Comparison of ENCODE assay signal across 24 mouse cellular contexts in the genomic region with DNA sequence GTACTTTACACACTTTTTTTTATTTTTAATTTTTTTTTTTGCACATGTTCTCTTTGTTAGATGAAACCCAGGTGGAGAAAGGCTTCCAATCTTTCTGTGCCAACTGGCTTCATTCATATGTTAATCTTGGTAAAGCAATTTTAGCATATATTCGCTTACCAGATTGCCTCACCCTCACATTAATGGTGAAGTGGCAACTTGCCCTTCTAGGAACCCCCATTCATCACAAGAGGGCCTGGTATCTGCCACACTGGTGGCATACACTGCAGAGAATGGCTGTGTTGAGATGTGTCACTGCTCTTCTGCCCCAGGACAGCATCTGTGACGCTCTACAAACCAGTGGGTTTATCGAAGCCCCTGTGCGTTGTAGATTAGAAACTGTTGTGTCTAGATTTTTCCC.
"Had no signal": no experiment of that assay in that cellular context is flagged by ENCODE, and none has a peak within 500 bp of the region (broad histone marks: within the 10 kb centered on the region; RNA-seq: fewer than 3 reads in every experiment).

No protein-coding gene starts in this region.

- H3K36me3 ChIP-seq: limb, embryonic 15.5 days; midbrain, embryonic 10.5 days; midbrain, embryonic 13.5 days had no signal

- H3K27me3 ChIP-seq: limb, embryonic 12.5 days; limb, embryonic 15.5 days; midbrain, embryonic 13.5 days had no signal

- H3K4me3 ChIP-seq: limb, embryonic 12.5 days; limb, embryonic 15.5 days; megakaryocyte, embryonic 14.5 days; midbrain, embryonic 10.5 days; midbrain, embryonic 13.5 days; myocyte had no signal

- H3K4me1 ChIP-seq: megakaryocyte, embryonic 14.5 days; midbrain, embryonic 10.5 days had no signal

- H3K27ac ChIP-seq: limb, embryonic 12.5 days; limb, embryonic 15.5 days; liver, embryonic 14.5 days; macrophage; midbrain, embryonic 10.5 days; midbrain, embryonic 13.5 days; stomach, postnatal 0 days had no signal

- H3K4me2 ChIP-seq: limb, embryonic 12.5 days; limb, embryonic 15.5 days; liver, embryonic 11.5 days; lung, embryonic 14.5 days; midbrain, embryonic 13.5 days had no signal

- H3K9me3 ChIP-seq: limb, embryonic 12.5 days; limb, embryonic 15.5 days; megakaryocyte, embryonic 14.5 days; midbrain, embryonic 10.5 days; midbrain, embryonic 13.5 days had no signal

- H3K9ac ChIP-seq: limb, embryonic 12.5 days; limb, embryonic 15.5 days; liver, embryonic 14.5 days; liver, postnatal 0 days; lung, embryonic 14.5 days; midbrain, embryonic 13.5 days had no signal

- DNase-seq: kidney, adult 9 months; kidney, postnatal 14 days; kidney, postnatal 4 days; left cerebral cortex, postnatal 4 days; liver, postnatal 0 days; lung, embryonic 14.5 days; right cerebral cortex, adult 18-20 months; right cerebral cortex, postnatal 14 days; right cerebral cortex, postnatal 4 days; thymus, adult 2 months; thymus, postnatal 14 days; thymus, postnatal 4 days had no signal

- ATAC-seq: liver, postnatal 0 days; lung, postnatal 0 days; midbrain, embryonic 13.5 days; midbrain, embryonic 16.5 days had no signal
